Mouse (Mus musculus) spleen, postnatal 14 days (tissue): ENCODE data around the gene Olfr1394.
"Not testable (repeated sequence)": the region's sequence is repeated elsewhere in the genome, so short reads cannot be mapped to it uniquely, and the experiment has no call there.

Experiments
- DNase-seq, 2 experiments: peaks; one replicate each; pipeline ENCODE4 v3.0.0; 2021 to 2022; ENCODE audit warnings: low spot score in 2 of 2

The Olfr1394 gene

GRCm38 (mm10) chr11:49154077-49154476 is at the start of gene Olfr1394:
Gene Olfr1394 (plus strand): TSS chr11:49154377.
- DNase-seq: no peak

- DNase-seq: no peak
Observed at GRCm38 (mm10) chr11:49105752-49106151, 48.4 kb upstream of the Olfr1394 start.

GRCm38 (mm10) chr11:49107650-49108537 is 46.3 kb upstream of the Olfr1394 start:
- no peak for DNase-seq

GRCm38 (mm10) chr11:49108833-49109232 is 45.3 kb upstream of the Olfr1394 start:
- no peak for DNase-seq

GRCm38 (mm10) chr11:49111000-49111399 is 43.2 kb upstream of the Olfr1394 start:
- DNase-seq: no peak

- no peak for DNase-seq
Observed at GRCm38 (mm10) chr11:49112624-49113219, 41.5 kb upstream of the Olfr1394 start.

- no peak for DNase-seq
Observed at GRCm38 (mm10) chr11:49114158-49114557, 40.0 kb upstream of the Olfr1394 start.

GRCm38 (mm10) chr11:49114774-49115173 is 39.4 kb upstream of the Olfr1394 start, which contains the start of gene Olfr1396:
Gene Olfr1396 (minus strand): TSS chr11:49114874.
- DNase-seq: no peak

- DNase-seq: no peak
Observed at GRCm38 (mm10) chr11:49119635-49120034, 34.5 kb upstream of the Olfr1394 start.

- DNase-seq: no peak
Observed at GRCm38 (mm10) chr11:49124169-49124568, 30.0 kb upstream of the Olfr1394 start.

- no peak for DNase-seq
Observed at GRCm38 (mm10) chr11:49141974-49142373, 12.2 kb upstream of the Olfr1394 start, which contains the start of gene Olfr1395. Gene Olfr1395 (plus strand): TSS chr11:49142274.

- DNase-seq: no peak
Observed at GRCm38 (mm10) chr11:49156821-49157814, 2.9 kb downstream of the Olfr1394 start.

- no peak for DNase-seq
Observed at GRCm38 (mm10) chr11:49168839-49169611, 14.8 kb downstream of the Olfr1394 start.

- DNase-seq: no peak
Observed at GRCm38 (mm10) chr11:49170576-49170975, 16.4 kb downstream of the Olfr1394 start.

- DNase-seq: no peak
Observed at GRCm38 (mm10) chr11:49175345-49175744, 21.2 kb downstream of the Olfr1394 start.

- DNase-seq: not testable (repeated sequence)
Observed at GRCm38 (mm10) chr11:49176047-49176779, 22.0 kb downstream of the Olfr1394 start.

GRCm38 (mm10) chr11:49183172-49183571 is 29.0 kb downstream of the Olfr1394 start:
- no peak for DNase-seq

GRCm38 (mm10) chr11:49186452-49186851 is 32.3 kb downstream of the Olfr1394 start:
- no peak for DNase-seq

- no peak for DNase-seq
Observed at GRCm38 (mm10) chr11:49186955-49187488, 32.8 kb downstream of the Olfr1394 start, which contains the start of gene Btnl9. Gene Btnl9 (minus strand): TSS chr11:49187159.

- DNase-seq: no peak
Observed at GRCm38 (mm10) chr11:49187701-49188100, 33.5 kb downstream of the Olfr1394 start.
